Mouse (Mus musculus) liver, adult 2 months (tissue): ENCODE data around the gene 4921524J17Rik.

Experiments
- CTCF ChIP-seq: fragments of 200-500 bp; IDR thresholded peaks from 2 replicates; pipeline ENCODE4 v1.5.1; 2011; ENCODE audit warnings: low read depth, low read length, control low read depth
- POLR2A ChIP-seq: fragments of 200-500 bp; IDR thresholded peaks from 2 replicates; pipeline ENCODE4 v1.6.1; 2011; ENCODE audit warnings: low read length, control low read depth; ENCODE audit not compliant: insufficient read depth; ENCODE audit errors: extremely low read depth

- TF ChIP-seq POLR2A (no peak), CTCF (no peak)
These were observed 33.4 kb upstream of the 4921524J17Rik start for GRCm38 (mm10) chr8:85466056-85466455.
